Mouse (Mus musculus) brown adipose tissue, adult 24 weeks (tissue): ENCODE results near the gene Gm49320. TPM values are rescaled to one million over a fixed set of nuclear protein-coding genes. Genes with fewer than 3 reads are reported as not detected.
A peak's percentile ranks its signal among the peaks of the same experiment; 100 is the strongest.

Source experiments
- H3K27ac ChIP-seq: fragments of 200-500 bp; replicated peaks from 2 replicates; pipeline ENCODE4 v1.5.1; 2012; ENCODE audit warnings: low read depth, mild to moderate bottlenecking, low read length
- H3K4me1 ChIP-seq: fragments of 200-500 bp; 2 replicates; pipeline ENCODE4 v1.6.1; 2012; ENCODE audit warnings: low read length, mixed read lengths; ENCODE audit not compliant: control insufficient read depth, insufficient read depth, insufficient read length
- H3K4me3 ChIP-seq: fragments of 200-500 bp; 2 replicates; pipeline ENCODE4 v1.5.1; 2012; ENCODE audit warnings: low read depth, mild to moderate bottlenecking, low read length, moderate library complexity; ENCODE audit not compliant: insufficient read depth
- polyA plus RNA-seq: library from polyadenylated mRNA; stranded (reverse); fragments of >200 nt; gene quantifications from 2 replicates; pipeline ENCODE4 v1.2.4, GENCODE M21; 2012; ENCODE audit not compliant: missing spikeins, insufficient read depth, insufficient read length

Gm49320 gene
- polyA plus RNA-seq, 1 experiment, result not detected

- no peak overlapping the region for H3K4me3 ChIP-seq
- no peak overlapping the region for H3K27ac ChIP-seq
- peaks cover 3% of the 10 kb centered on the region; the same call in 1 of the 2 replicates for H3K4me1 ChIP-seq
These were observed 21.1 kb downstream of the Gm49320 start for GRCm38 (mm10) chr8:4259805-4260170.

DNA sequence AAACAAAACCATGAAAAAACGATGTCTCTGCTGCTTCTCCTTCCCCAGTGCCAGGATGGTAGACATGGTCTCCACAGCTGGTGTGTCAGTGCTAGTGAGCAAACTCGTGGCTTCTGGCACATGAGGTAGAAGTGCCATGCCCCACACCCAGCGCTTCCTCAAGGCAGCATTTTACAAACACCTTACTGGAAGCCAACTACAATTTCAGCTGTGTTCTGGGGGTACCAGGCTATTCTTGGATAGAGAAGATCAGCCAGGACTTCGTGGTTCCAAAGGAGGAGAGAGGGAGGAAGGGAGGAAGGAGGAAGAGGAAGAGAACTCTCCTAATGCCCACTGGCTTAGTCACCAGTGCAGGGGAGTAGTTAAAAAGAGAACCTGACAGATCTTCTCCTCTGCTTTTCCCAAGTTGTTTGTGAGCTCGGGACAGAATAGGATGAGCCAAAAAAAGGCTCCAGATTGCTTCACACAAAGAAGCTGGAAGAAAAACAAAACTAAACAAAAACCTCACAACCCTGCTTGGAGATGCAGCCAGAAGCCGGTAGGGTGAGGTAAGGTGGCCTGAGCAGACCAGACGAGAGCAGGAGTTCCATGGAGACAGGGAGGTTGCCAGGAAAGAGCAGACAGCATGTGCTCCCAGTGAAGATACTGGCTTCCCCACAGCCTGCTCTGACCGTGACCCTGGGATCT lies 24.6 kb downstream of the Gm49320 start:
- H3K27ac ChIP-seq, result no peak overlapping the region
- peaks cover 3% of the 10 kb centered on the region; the same call in 1 of the 2 replicates for H3K4me1 ChIP-seq
- no peak overlapping the region for H3K4me3 ChIP-seq

- H3K27ac ChIP-seq, result no peak overlapping the region
- H3K4me1 ChIP-seq, result no peaks in the 10 kb centered on the region
- H3K4me3 ChIP-seq, result no peak overlapping the region
These were observed 26.7 kb downstream of the Gm49320 start for GRCm38 (mm10) chr8:4265160-4265914.

- H3K27ac ChIP-seq, result no peak overlapping the region
- H3K4me1 ChIP-seq, result no peaks in the 10 kb centered on the region
- no peak overlapping the region for H3K4me3 ChIP-seq
These were observed 29.0 kb downstream of the Gm49320 start for GRCm38 (mm10) chr8:4267627-4268026.

- H3K27ac ChIP-seq, result no peak overlapping the region
These were observed 30.9 kb downstream of the Gm49320 start for GRCm38 (mm10) chr8:4269609-4270008.

GRCm38 (mm10) chr8:4275275-4276110 lies 36.8 kb downstream of the Gm49320 start, which contains the start of gene Timm44:
TSS of gene Timm44 (minus strand) at chr8:4275913.
- H3K27ac ChIP-seq, result peak within 1 kb of the TSS; percentile 82
- H3K4me3 ChIP-seq, result peak within 1 kb of the TSS; percentile 84
- no peaks in the 10 kb centered on the region for H3K4me1 ChIP-seq

More at GRCm38 (mm10) chr8:4269609-4270008, 30.9 kb downstream of the Gm49320 start:
- no peaks in the 10 kb centered on the region for H3K4me1 ChIP-seq
- H3K4me3 ChIP-seq, result no peak overlapping the region

GRCm38 (mm10) chr8:4276111-4276465 lies 37.4 kb downstream of the Gm49320 start:
- Histone ChIP-seq H3K4me3 (peak overlapping the region; percentile 84), H3K4me1 (no peaks in the 10 kb centered on the region), H3K27ac (peak overlapping the region; percentile 36; the same call in 1 of the 2 replicates)

DNA sequence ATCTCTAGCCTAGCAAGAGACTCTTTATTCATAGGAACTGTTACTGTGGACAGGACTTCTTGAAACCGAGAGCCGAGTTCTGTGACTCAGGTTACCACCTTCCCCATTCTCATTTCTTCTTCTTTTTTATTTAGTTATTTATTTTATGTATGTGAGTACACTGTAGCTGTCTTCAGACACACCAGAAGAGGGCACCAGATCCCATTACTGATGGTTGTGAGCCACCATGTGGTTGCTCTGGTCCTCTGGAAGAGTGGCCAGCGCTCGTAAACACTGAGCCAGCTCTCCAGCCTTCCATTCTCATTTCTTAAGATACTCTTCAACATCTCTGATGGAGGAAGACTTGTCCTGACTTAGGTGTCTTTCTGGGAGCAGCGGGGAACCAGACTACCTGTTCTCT lies 54.1 kb downstream of the Gm49320 start:
- no peaks in the 10 kb centered on the region for H3K4me1 ChIP-seq
- no peak overlapping the region for H3K4me3 ChIP-seq
- no peak overlapping the region for H3K27ac ChIP-seq

DNA sequence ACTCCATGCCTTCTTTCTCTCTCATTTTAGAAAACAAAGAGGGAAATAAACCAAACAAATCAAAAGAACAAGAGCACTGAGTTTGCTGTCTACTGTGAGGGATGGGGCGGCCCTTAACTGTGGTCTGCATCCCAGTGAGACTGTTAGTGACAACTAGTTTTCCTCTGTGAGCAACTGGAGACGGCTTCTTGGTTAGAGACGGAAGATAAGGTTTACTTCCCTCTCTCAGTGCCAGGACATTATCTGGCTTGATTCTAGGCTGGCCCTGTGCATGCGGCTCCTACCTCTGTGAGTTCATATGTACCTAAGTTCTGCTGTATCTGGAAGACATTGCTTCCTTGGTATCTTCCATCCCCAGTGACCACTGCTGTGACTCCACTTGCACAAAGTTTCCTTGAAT lies 59.2 kb downstream of the Gm49320 start:
- H3K4me3 ChIP-seq, result no peak overlapping the region
- H3K27ac ChIP-seq, result no peak overlapping the region
- H3K4me1 ChIP-seq, result no peaks in the 10 kb centered on the region

Other genes with a start within 250 kb of the Gm49320 start
- gene Cd209f, start 133.0 kb upstream of the Gm49320 start, polyA plus RNA-seq, result 12.1 and 18.7 TPM in 2 replicates
- 3.6 and 8.0 TPM in 2 replicates for gene Cd209g, start 104.8 kb upstream of the Gm49320 start, polyA plus RNA-seq
- gene Evi5l, start 72.3 kb upstream of the Gm49320 start, polyA plus RNA-seq, result 11.1 and 12.3 TPM in 2 replicates
- 0.28 TPM in 1 of 2 replicates, not detected in the other for gene Prr36, start 21.4 kb upstream of the Gm49320 start, polyA plus RNA-seq
- gene Lrrc8e, start 12.0 kb upstream of the Gm49320 start, polyA plus RNA-seq, result not detected in 2 replicates
- gene Map2k7, start 125 bp upstream of the Gm49320 start, polyA plus RNA-seq, result 29.3 and 35.9 TPM in 2 replicates
- gene Tgfbr3l, start 9.3 kb downstream of the Gm49320 start, polyA plus RNA-seq, result 1.5 TPM in 1 of 2 replicates, not detected in the other
- 11.6 and 13.5 TPM in 2 replicates for gene Snapc2, start 14.2 kb downstream of the Gm49320 start, polyA plus RNA-seq
- 1.7 TPM in 1 of 2 replicates, not detected in the other for gene Ctxn1, start 20.4 kb downstream of the Gm49320 start, polyA plus RNA-seq
- gene Timm44, start 37.0 kb downstream of the Gm49320 start, polyA plus RNA-seq, result 145 and 147 TPM in 2 replicates
- gene Ccl25, start 86.3 kb downstream of the Gm49320 start, polyA plus RNA-seq, result 8.4 and 12.7 TPM in 2 replicates
- gene Elavl1, start 86.5 kb downstream of the Gm49320 start, polyA plus RNA-seq, result 29.5 and 50.5 TPM in 2 replicates